Mouse (Mus musculus): ENCODE results near the gene Duxbl1. TPM values are rescaled to one million over a fixed set of nuclear protein-coding genes. Genes with fewer than 3 reads are reported as not detected.
"Not testable (repeated sequence)": the region's sequence is repeated elsewhere in the genome, so short reads cannot be mapped to it uniquely, and the experiment has no call there.

The Duxbl1 gene
- polyA plus RNA-seq (2015; fragmentation: Nextera tagmentation; extraction: Ambion mirVana) = 0.88 and 2.6 TPM in 2 replicates

DNA sequence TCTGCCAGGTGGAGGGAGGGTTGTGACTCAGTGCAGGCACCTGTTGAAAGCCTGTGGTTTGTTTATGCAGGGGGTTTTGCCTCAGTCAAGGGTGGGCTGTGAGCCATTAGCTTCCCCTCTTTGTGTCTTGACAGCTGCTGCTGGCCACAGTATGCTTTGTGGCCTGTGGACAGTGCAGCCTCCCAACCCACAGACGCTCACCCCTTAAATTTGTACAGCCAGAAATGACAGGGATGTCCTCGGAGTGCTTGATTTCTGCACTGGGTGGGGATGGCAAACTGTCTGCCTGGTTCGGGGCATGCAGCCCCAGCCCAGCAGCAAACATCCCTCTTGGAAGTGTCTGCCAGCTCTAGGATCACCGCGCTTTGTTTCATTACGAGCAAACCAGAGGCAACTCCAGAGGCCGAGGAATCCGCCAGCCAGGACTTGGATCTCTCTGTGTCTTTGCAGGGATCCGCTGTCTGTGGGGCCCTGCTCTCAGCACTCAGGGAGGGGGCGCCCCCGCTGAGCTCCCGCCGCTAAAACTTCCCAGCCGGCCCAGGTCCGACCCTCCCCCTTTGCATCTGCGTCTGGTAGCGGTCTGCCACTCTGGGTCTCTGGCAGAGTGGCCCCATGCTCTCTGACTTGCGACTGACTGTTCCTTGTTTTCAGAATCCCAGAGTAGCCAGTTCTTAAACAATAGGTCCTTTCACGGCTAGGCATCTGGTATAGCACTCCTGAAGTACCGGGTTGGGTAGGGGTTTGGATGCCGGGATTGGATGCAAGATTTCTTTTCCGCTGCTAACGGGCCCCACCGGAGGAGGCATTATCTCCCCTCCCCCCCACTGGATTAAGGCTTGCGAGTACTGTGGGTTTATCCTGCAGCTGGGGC is at the start of gene Duxbl1:
TSS of gene Duxbl1 (plus strand) at position 207 of the 871 bp plus-strand sequence.
- not testable (repeated sequence) for H3K4me1 ChIP-seq, H3K9ac ChIP-seq, H3K27me3 ChIP-seq, H3K36me3 ChIP-seq, H3K9me3 ChIP-seq
- H3K27ac ChIP-seq = peak within 1 kb of the TSS; percentile 73; the same call in 1 of the 2 replicates
- peak; percentile 79; the same call in 1 of the 2 replicates for ATAC-seq (ENCODE audit: insufficient number of reproducible peaks, low FRiP score, low TSS enrichment, low read depth)
- H3K4me2 ChIP-seq = 0 out of 2 replicates have a peak within 1 kb of the TSS, but pooled peaks have one; percentile 35
- WGBS = no CpG with 5 or more reads among the region's 25 CpGs
- H3K4me3 ChIP-seq = peak within 1 kb of the TSS; percentile 27

DNA sequence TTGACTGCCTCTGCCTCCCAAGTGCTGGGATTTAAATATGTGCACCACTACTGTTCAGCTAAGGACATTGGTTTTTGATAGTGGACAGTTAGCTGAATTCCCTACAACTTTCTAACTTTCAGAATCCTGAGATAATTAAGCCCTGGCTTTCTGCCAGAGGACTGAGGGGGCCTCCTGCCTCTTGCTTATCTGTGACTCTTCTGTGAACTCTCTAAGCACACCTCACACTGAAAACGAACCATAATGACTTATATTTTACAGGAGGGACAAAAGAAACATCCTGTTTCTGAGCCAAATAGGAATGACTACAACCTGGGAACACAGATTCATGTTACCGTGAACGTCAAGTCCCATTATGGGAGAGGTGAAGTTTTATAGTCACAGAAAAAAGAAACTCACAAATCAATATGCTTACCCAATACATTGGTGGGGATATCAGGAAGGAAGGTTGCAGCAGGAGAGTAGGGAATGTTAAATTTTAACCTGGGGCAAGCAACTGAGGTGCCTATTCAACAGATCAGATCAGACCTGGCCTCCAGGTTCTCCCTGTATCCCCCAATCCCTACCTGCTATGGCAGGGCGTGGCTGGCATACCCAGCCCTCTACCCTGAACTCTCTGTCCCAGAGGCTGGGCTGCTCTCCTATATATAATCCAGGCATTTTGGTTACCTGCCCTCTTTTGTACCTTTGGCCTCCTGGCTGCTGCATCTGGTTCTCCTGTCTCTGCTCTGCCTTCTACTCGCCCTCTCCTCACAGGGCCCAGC is 41.3 kb upstream of the Duxbl1 start:
- not testable (repeated sequence) for H3K9me3 ChIP-seq; H3K4me3 ChIP-seq; H3K4me2 ChIP-seq; H3K27me3 ChIP-seq; H3K27ac ChIP-seq; H3K9ac ChIP-seq; H3K36me3 ChIP-seq; H3K4me1 ChIP-seq; ATAC-seq (ENCODE audit: insufficient number of reproducible peaks, low FRiP score, low TSS enrichment, low read depth)
- WGBS = no CpG with 5 or more reads among the region's 5 CpGs

DNA sequence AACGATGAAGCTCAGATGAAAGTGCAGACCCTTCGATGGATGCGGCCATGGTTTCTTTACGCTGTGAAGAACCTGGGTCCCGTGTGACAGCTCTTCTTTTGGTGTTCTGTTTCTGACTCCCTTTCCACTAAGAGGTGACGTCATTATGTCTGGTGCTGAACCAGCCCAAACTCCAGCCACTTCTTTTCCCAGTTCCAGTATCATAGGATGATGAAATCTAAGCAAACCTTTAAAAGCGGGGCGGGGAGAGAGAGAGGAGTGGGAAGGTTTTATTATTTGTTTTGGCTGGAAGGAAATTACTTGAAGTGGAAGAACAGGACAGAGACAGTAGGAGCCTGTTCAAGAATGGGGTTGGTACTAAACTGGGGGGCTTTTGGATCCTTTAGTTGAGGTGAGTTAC is 40.4 kb upstream of the Duxbl1 start, which contains the start of gene Cphx1:
TSS of gene Cphx1 (plus strand) at position 301 of the 400 bp plus-strand sequence.
- ATAC-seq (ENCODE audit: insufficient number of reproducible peaks, low FRiP score, low TSS enrichment, low read depth); H3K27me3 ChIP-seq; H3K9me3 ChIP-seq; H3K27ac ChIP-seq; H3K4me3 ChIP-seq; H3K36me3 ChIP-seq; H3K4me2 ChIP-seq; H3K9ac ChIP-seq; H3K4me1 ChIP-seq: not testable (repeated sequence)
- no CpG with 5 or more reads among the region's 8 CpGs for WGBS

DNA sequence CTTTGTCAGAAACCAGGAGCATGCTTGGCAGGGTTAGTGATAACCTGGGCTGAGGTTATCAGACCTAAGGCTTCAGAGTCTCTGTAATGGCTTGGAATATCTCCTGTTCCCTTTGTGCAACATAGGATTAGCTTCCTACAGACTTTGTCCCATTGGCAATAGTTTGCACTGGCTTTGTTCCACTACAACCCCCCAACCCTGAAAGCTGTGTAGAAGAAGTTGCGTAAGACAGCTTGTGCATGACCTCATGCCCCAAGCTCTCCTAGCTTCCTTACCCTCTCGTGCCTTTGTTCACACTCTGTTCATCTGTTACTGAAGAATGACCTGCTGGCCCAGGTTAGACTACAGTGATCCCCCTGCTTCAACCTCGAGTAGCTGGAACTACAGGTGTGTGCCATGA is 20.5 kb upstream of the Duxbl1 start:
- not testable (repeated sequence) for H3K9ac ChIP-seq; H3K4me3 ChIP-seq; H3K4me2 ChIP-seq; ATAC-seq (ENCODE audit: insufficient number of reproducible peaks, low FRiP score, low TSS enrichment, low read depth); H3K27me3 ChIP-seq; H3K27ac ChIP-seq; H3K4me1 ChIP-seq; H3K9me3 ChIP-seq; H3K36me3 ChIP-seq
- no CpG with 5 or more reads among the region's 3 CpGs for WGBS

DNA sequence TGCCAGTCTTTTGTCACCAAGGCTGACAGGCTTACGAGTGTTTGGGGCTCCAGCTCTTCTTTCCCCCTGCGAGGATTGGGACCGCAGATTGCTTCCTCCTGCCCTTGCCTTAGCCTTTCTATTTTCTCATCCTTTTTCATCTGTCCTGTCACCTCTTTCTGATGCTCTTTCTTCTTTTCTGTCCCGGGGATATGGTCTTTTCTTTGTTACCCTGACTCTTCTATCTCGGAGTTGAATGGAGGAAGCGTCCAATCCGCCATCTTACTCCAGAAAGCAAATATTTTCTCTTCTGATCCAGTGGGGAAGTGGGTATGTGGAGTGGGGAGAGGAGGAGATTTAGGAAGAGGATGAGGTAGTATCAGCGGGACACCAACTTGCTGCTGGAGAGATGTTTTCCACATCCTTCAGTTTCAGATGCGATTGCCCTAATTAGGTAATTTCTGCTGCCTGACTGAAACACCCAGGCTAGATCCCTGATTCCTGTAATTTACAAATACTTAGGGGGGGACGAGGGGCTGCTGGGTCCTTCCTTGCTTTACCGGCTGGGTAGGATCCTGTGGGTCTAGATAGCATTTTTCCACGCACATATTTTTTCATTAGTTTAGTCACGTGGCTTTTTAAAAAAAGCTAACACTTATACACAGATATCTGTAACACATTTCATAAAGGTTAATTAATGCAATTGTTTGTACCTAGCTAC is 1.0 kb downstream of the Duxbl1 start:
- WGBS = under 1% methylated on average over 8 of the region's 13 CpGs
- H3K9me3 ChIP-seq = not testable (repeated sequence)

DNA sequence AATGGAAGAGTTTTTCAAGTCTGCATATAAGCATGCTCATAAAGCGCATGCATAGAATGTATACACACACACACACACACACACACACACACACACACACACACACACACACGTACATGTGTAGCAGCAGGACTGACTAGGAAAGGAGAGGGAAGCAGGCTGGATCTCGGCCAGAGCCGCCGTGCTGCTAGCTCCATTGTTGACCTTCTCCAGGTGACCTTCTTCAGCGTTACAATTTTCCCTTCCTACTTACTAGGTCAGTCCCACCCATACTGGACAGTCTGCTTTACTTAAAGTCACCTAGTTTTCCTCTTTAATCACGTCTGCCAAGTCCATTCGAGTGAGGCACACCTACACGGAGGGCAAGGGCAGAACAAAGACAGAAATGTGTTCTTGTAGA is 3.5 kb downstream of the Duxbl1 start:
- not testable (repeated sequence) for H3K4me2 ChIP-seq; ATAC-seq (ENCODE audit: insufficient number of reproducible peaks, low FRiP score, low TSS enrichment, low read depth); H3K9me3 ChIP-seq; H3K4me3 ChIP-seq; H3K36me3 ChIP-seq; H3K27me3 ChIP-seq; H3K4me1 ChIP-seq; H3K9ac ChIP-seq; H3K27ac ChIP-seq
- 53% methylated on average over 6 of the region's 9 CpGs for WGBS

More for the DNA sequence above, 1.0 kb downstream of the Duxbl1 start:
- H3K27me3 ChIP-seq; H3K9ac ChIP-seq; H3K4me1 ChIP-seq; ATAC-seq (ENCODE audit: insufficient number of reproducible peaks, low FRiP score, low TSS enrichment, low read depth); H3K36me3 ChIP-seq: not testable (repeated sequence)
- Histone ChIP-seq H3K4me2 (0 out of 2 replicates have a peak overlapping the region, but pooled peaks have one; percentile 35), H3K27ac (peak overlapping the region; percentile 73; the same call in 1 of the 2 replicates), H3K4me3 (peak overlapping the region; percentile 27)

DNA sequence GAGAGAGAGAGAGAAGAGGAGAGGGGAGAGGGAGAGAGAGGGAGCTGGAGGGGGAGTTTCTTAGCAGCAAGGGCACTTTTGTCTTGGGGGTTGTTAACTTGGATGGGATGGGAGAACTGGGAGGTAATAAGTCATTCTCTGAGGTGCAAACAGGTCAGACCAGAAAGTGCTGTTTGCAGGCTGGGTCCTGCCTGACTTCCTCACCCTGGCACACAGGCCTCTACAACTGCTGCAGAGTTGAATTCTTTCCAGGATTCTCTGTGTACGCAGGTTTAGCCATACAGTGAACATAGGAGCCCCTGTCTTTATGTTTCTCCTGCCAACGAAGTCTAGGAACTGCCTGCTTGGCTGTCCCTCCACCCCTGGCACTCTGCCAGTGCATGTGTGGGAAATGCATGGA is 29.1 kb downstream of the Duxbl1 start:
- WGBS = no CpG with 5 or more reads among the region's 2 CpGs
- not testable (repeated sequence) for H3K9me3 ChIP-seq; H3K27ac ChIP-seq; H3K4me3 ChIP-seq; H3K4me1 ChIP-seq; H3K4me2 ChIP-seq; H3K36me3 ChIP-seq; H3K9ac ChIP-seq; H3K27me3 ChIP-seq; ATAC-seq (ENCODE audit: insufficient number of reproducible peaks, low FRiP score, low TSS enrichment, low read depth)

DNA sequence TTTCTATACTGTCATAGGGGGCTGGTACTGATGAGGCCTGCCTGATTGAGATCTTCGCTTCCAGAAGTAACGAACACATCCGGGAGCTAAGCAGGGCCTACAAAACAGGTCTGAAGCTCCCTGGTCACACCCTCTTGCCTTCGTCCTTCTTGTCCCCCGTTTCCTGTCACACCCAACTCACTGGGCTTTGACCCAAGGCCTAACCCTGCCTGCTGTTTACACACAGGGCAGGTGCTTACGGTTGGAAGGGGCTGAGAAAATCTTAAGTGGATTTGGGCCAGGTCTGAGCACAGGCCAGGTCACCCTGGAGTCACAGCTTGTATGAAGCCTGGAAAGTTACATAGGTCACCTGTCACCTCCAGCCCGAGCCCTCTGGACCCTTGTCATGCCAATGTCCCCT is 38.0 kb downstream of the Duxbl1 start:
- not testable (repeated sequence) for ATAC-seq (ENCODE audit: insufficient number of reproducible peaks, low FRiP score, low TSS enrichment, low read depth); H3K9ac ChIP-seq; H3K4me3 ChIP-seq; H3K9me3 ChIP-seq; H3K4me2 ChIP-seq; H3K36me3 ChIP-seq; H3K27ac ChIP-seq; H3K4me1 ChIP-seq; H3K27me3 ChIP-seq
- no CpG with 5 or more reads among the region's 7 CpGs for WGBS

DNA sequence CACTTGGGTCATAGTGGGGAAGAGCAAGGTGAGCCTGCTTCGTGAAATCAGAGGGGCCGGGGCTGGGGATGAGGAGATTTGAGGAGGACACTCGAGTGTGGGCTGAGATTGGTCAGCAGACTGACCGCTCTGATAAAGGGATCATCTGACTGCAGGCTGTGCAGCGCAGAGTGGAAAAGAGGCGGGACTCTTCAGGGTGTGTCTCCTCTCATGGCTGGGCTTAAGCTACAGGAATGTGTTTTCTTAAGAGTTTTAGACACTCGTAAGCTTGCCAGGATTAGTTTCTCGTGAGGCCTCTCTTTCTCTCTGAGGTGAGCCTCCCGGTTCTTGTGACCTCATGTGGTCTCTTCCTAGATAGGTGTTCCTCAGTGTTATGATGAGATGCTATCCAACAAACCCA is 43.2 kb downstream of the Duxbl1 start:
- H3K4me3 ChIP-seq; H3K9me3 ChIP-seq; H3K27ac ChIP-seq; H3K27me3 ChIP-seq; H3K36me3 ChIP-seq; H3K4me2 ChIP-seq; ATAC-seq (ENCODE audit: insufficient number of reproducible peaks, low FRiP score, low TSS enrichment, low read depth); H3K4me1 ChIP-seq; H3K9ac ChIP-seq: not testable (repeated sequence)
- no CpG with 5 or more reads among the region's 9 CpGs for WGBS

DNA sequence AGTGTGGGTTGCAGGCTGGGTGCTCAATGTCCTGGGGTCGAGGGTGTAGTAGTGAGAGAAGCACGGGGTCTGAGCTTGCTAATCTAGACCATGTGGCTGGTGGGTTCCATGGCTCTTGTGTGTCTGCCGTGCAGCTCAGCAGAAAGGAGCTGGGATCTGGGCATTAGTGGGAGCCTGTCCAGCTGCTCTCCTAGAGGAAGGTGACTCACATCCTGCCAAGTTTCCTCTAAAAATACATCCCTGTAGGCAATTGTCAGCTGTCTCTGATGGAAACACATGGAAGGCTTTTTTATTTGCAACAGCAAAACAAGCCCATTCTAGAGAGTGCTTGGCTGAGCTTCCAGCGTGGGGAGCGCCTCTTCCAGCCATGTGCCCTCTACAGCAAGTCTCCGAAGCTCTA is 44.5 kb downstream of the Duxbl1 start:
- not testable (repeated sequence) for ATAC-seq (ENCODE audit: insufficient number of reproducible peaks, low FRiP score, low TSS enrichment, low read depth); H3K4me1 ChIP-seq; H3K9ac ChIP-seq; H3K27ac ChIP-seq; H3K9me3 ChIP-seq; H3K27me3 ChIP-seq; H3K4me2 ChIP-seq; H3K4me3 ChIP-seq; H3K36me3 ChIP-seq
- no CpG with 5 or more reads among the region's 6 CpGs for WGBS

DNA sequence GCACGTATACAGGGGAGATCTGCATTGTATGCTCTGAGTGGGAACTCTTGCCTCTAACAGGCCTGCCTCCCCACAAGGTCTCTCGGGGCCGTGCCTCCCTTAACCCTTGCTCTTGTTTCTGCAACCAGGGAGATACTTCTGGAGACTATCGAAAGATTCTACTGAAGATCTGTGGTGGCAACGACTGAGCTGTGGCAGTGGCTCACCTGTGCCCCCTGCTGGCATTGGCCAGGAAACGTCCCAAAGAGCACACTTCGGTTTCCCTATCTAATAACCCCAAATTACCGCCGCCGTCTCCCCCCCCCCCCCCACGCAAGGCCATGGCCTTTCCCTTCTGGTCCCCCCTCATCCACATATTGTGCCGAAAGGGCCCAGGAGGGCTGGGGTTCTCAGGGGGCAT is 47.3 kb downstream of the Duxbl1 start:
- H3K4me3 ChIP-seq; H3K4me2 ChIP-seq; H3K9ac ChIP-seq; H3K4me1 ChIP-seq; H3K9me3 ChIP-seq; H3K27me3 ChIP-seq; H3K27ac ChIP-seq; H3K36me3 ChIP-seq; ATAC-seq (ENCODE audit: insufficient number of reproducible peaks, low FRiP score, low TSS enrichment, low read depth): not testable (repeated sequence)
- no CpG with 5 or more reads among the region's 12 CpGs for WGBS

DNA sequence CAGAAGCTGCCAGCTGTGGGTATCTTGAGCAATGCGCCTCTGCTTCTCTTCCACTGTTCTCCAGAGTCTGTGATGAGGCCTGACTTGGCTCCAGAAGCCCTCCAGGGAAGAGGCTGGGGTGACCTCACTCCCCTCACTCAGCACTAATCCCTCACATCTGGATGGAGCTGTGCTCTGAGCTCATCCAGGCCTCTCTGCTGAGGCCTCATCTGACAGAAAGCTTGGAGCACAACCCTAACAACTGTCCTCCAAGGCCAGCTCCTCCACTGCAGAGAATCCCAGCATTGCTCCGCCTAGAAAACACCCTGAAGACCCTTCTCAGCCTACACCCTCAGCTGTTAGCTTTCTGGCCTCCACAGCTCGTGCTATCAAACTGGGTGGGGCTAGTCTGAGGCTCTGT is 56.0 kb downstream of the Duxbl1 start:
- WGBS = no CpG with 5 or more reads among the region's 3 CpGs
- not testable (repeated sequence) for H3K9ac ChIP-seq; H3K4me2 ChIP-seq; H3K9me3 ChIP-seq; H3K27ac ChIP-seq; H3K4me1 ChIP-seq; ATAC-seq (ENCODE audit: insufficient number of reproducible peaks, low FRiP score, low TSS enrichment, low read depth); H3K36me3 ChIP-seq; H3K27me3 ChIP-seq; H3K4me3 ChIP-seq

All from limb, embryonic 15.5 days (tissue).